Mouse (Mus musculus): Measurements from ENCODE around the gene Wasf3.
"Not testable (repeated sequence)": the region's sequence is repeated elsewhere in the genome, so short reads cannot be mapped to it uniquely, and the experiment has no call there.

DNA sequence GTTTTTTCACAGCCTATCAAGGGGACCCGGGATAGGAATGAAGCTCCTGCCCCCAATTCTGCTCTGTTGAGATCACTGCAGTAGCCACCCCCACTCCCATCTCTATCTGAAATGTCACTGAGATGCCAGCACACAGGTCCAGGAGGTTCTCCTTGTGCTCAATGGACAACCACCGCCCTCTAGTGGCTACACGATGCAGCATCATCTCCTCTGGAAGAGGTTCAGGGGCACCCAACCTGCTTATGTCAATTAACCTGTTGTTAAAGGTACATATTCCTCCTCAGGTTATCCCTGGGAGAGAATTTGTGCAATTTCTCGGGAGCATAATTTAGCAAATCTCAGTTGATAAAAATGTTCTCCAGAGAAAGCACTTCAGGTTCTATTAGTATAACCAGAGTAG is 104.2 kb downstream of the Wasf3 start:
- TF ChIP-seq CTCF (IDR thresholded peaks at IDR 0.05; ENCODE audit: low read depth, low read length); POLR2AphosphoS5 (IDR thresholded peaks at IDR 0.05; ENCODE audit: insufficient replicate concordance, low read depth, low read length); GATA1 (IDR thresholded peaks at IDR 0.05; ENCODE audit: borderline replicate concordance, low read length); TAL1 (conservative IDR thresholded peaks at IDR 0.05; ENCODE audit: low read depth, low read length); GATA2 (IDR thresholded peaks at IDR 0.05; ENCODE audit: borderline replicate concordance, low read depth, low read length): not testable (repeated sequence)

Measured in G1E (cell line).